Mouse (Mus musculus): Measurements from ENCODE around the gene Lsamp.

The Lsamp gene

GRCm38 (mm10) chr16:41551164-41551563 lies 1567.0 kb downstream of the Lsamp start:
- DNase-seq (ENCODE audit: low spot score) = no peak

- DNase-seq (ENCODE audit: low spot score) = no peak
These were observed 1567.7 kb downstream of the Lsamp start for GRCm38 (mm10) chr16:41551851-41552262.

- no peak for DNase-seq (ENCODE audit: low spot score)
These were observed 1572.9 kb downstream of the Lsamp start for GRCm38 (mm10) chr16:41557104-41557503.

- DNase-seq (ENCODE audit: low spot score) = no peak
These were observed 1581.1 kb downstream of the Lsamp start for GRCm38 (mm10) chr16:41565233-41565632.

- DNase-seq (ENCODE audit: low spot score) = no peak
These were observed 1604.6 kb downstream of the Lsamp start for GRCm38 (mm10) chr16:41588675-41589301.

- DNase-seq (ENCODE audit: low spot score) = no peak
These were observed 1628.1 kb downstream of the Lsamp start for GRCm38 (mm10) chr16:41612229-41612628.

- no peak for DNase-seq (ENCODE audit: low spot score)
These were observed 1639.7 kb downstream of the Lsamp start for GRCm38 (mm10) chr16:41623871-41624270.

GRCm38 (mm10) chr16:41633898-41634297 lies 1649.7 kb downstream of the Lsamp start:
- DNase-seq (ENCODE audit: low spot score) = no peak

- no peak for DNase-seq (ENCODE audit: low spot score)
These were observed 1656.7 kb downstream of the Lsamp start for GRCm38 (mm10) chr16:41640876-41641275.

GRCm38 (mm10) chr16:41653261-41653660 lies 1669.1 kb downstream of the Lsamp start:
- no peak for DNase-seq (ENCODE audit: low spot score)

GRCm38 (mm10) chr16:41674316-41675038 lies 1690.3 kb downstream of the Lsamp start:
- DNase-seq (ENCODE audit: low spot score) = no peak

- DNase-seq (ENCODE audit: low spot score) = no peak
These were observed 1691.6 kb downstream of the Lsamp start for GRCm38 (mm10) chr16:41675774-41676173.

- DNase-seq (ENCODE audit: low spot score) = no peak
These were observed 1708.3 kb downstream of the Lsamp start for GRCm38 (mm10) chr16:41692435-41692834.

- no peak for DNase-seq (ENCODE audit: low spot score)
These were observed 1717.7 kb downstream of the Lsamp start for GRCm38 (mm10) chr16:41701790-41702428.

GRCm38 (mm10) chr16:41728900-41729585 lies 1744.9 kb downstream of the Lsamp start:
- no peak for DNase-seq (ENCODE audit: low spot score)

GRCm38 (mm10) chr16:41729911-41730310 lies 1745.8 kb downstream of the Lsamp start:
- no peak for DNase-seq (ENCODE audit: low spot score)

- DNase-seq (ENCODE audit: low spot score) = no peak
These were observed 1760.9 kb downstream of the Lsamp start for GRCm38 (mm10) chr16:41745037-41745436.

GRCm38 (mm10) chr16:41746235-41746911 lies 1762.2 kb downstream of the Lsamp start:
- no peak for DNase-seq (ENCODE audit: low spot score)

GRCm38 (mm10) chr16:41747874-41748273 lies 1763.7 kb downstream of the Lsamp start:
- DNase-seq (ENCODE audit: low spot score) = no peak

GRCm38 (mm10) chr16:41748759-41749158 lies 1764.6 kb downstream of the Lsamp start:
- DNase-seq (ENCODE audit: low spot score) = no peak

- DNase-seq (ENCODE audit: low spot score) = no peak
These were observed 1780.1 kb downstream of the Lsamp start for GRCm38 (mm10) chr16:41764285-41764684.
